Mouse (Mus musculus) brain, embryonic 14.5 days (tissue): ENCODE data around the gene Hs6st3.

Experiments used
- CTCF ChIP-seq: fragments of 200-500 bp; IDR thresholded peaks from 2 replicates; pipeline ENCODE4 v1.5.1; 2012; ENCODE audit warnings: inconsistent platforms, mild to moderate bottlenecking, moderate library complexity, borderline replicate concordance; ENCODE audit not compliant: insufficient read depth, insufficient read length; ENCODE audit errors: extremely low read depth
- POLR2A ChIP-seq: fragments of 200-500 bp; IDR thresholded peaks from 2 replicates; pipeline ENCODE4 v1.6.1; 2012; ENCODE audit warnings: mild to moderate bottlenecking, inconsistent platforms, borderline replicate concordance; ENCODE audit not compliant: poor library complexity, insufficient read depth, insufficient read length, severe bottlenecking; ENCODE audit errors: extremely low read depth

DNA sequence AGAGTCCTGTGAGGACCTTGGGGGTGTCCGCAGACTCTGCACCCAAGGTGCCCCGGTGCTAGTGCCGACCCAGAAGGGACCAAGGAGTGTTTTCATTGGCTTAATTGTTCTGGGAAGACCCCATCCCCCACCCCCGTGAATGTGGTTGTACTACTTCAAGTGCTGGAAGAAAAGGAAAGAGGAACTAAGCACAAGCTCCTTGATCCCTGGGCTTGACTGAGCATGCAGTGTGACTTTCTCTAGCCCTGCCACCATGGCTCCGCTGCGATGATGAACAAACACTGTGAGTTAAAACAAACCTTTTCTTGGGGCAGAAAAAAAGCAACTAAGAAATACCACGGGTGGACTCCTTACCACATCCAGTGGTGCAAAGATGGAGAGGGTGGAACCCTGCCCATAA lies 623.2 kb downstream of the Hs6st3 start:
- no peak for TF ChIP-seq CTCF
- TF ChIP-seq POLR2A: no peak
